Mouse (Mus musculus) liver, embryonic 15.5 days (tissue): ENCODE results near the gene Disp3. TPM values are rescaled to one million over a fixed set of nuclear protein-coding genes. Genes with fewer than 3 reads are reported as not detected.

ENCODE experiments used
- ATAC-seq: fragments of 200-750 bp; cut with Nextera tagmentation; 2 replicates; pipeline ENCODE4 v1.8.0; 2017; ENCODE audit warnings: moderate number of reproducible peaks, mild to moderate bottlenecking, moderate library complexity; ENCODE audit not compliant: insufficient read depth
- H3K27ac ChIP-seq: fragments of 300-500 bp; sonication (generic); replicated peaks from 2 replicates; pipeline ENCODE4 v1.5.1; 2015; ENCODE audit warnings: mild to moderate bottlenecking, inconsistent platforms
- H3K27me3 ChIP-seq: fragments of 300-500 bp; sonication (generic); 2 replicates; pipeline ENCODE4 v1.6.1; 2015; ENCODE audit warnings: mild to moderate bottlenecking, inconsistent platforms
- H3K36me3 ChIP-seq: fragments of 300-500 bp; sonication (generic); replicated peaks from 2 replicates; pipeline ENCODE4 v1.6.1; 2015; ENCODE audit warnings: moderate library complexity, mild to moderate bottlenecking, inconsistent platforms
- H3K4me1 ChIP-seq: fragments of 300-500 bp; sonication (generic); replicated peaks from 2 replicates; pipeline ENCODE4 v1.6.1; 2015; ENCODE audit warnings: inconsistent platforms
- H3K4me2 ChIP-seq: fragments of 300-500 bp; sonication (generic); 2 replicates; pipeline ENCODE4 v1.6.1; 2015; ENCODE audit warnings: moderate library complexity, mild to moderate bottlenecking, inconsistent platforms
- H3K4me3 ChIP-seq: fragments of 300-500 bp; sonication (generic); replicated peaks from 2 replicates; pipeline ENCODE4 v1.5.1; 2015; ENCODE audit warnings: mild to moderate bottlenecking, inconsistent platforms
- H3K9ac ChIP-seq: fragments of 300-500 bp; sonication (generic); 2 replicates; pipeline ENCODE4 v1.6.1; 2015; ENCODE audit warnings: moderate library complexity, mild to moderate bottlenecking, inconsistent platforms
- H3K9me3 ChIP-seq: fragments of 300-500 bp; sonication (generic); replicated peaks from 2 replicates; pipeline ENCODE4 v1.6.1; 2016; ENCODE audit warnings: inconsistent platforms
- WGBS: fragments of 180-500 bp; shearing (Covaris S2); methylation state at CpG from one replicate; pipeline ENCODE4 v1.1.7; 2015; ENCODE audit warnings: mixed read lengths; ENCODE audit not compliant: insufficient replicate concordance; 5-methylcytosine and 5-hydroxymethylcytosine counted together
- polyA plus RNA-seq: library from polyadenylated mRNA; unstranded; fragments of >200 nt; fragmentation: Nextera tagmentation; extraction: Ambion mirVana; gene quantifications from 2 replicates; pipeline ENCODE4 v1.2.1, GENCODE M21; 2015

Gene Disp3
- polyA plus RNA-seq, 1 experiment from 2014 or later = not detected

GRCm38 (mm10) chr4:148240387-148240786, 47.4 kb downstream of the Disp3 start:
- no peaks in the 10 kb centered on the region for H3K36me3 ChIP-seq
- no peaks in the 10 kb centered on the region; the same call in 1 of the 2 replicates for H3K9me3 ChIP-seq
- no peak overlapping the region for H3K27ac ChIP-seq
- H3K4me1 ChIP-seq = no peaks in the 10 kb centered on the region
- ATAC-seq = no peak
- H3K9ac ChIP-seq = no peak overlapping the region
- H3K27me3 ChIP-seq = no peaks in the 10 kb centered on the region
- no peak overlapping the region for H3K4me2 ChIP-seq
- no peak overlapping the region for H3K4me3 ChIP-seq
- 67% methylated on average over 9 of the region's 9 CpGs for WGBS

GRCm38 (mm10) chr4:148239474-148240130, 48.2 kb downstream of the Disp3 start:
- no peak overlapping the region for H3K4me3 ChIP-seq
- H3K27me3 ChIP-seq = no peaks in the 10 kb centered on the region
- WGBS = 75% methylated on average over 10 of the region's 10 CpGs
- ATAC-seq = no peak
- H3K36me3 ChIP-seq = no peaks in the 10 kb centered on the region
- no peak overlapping the region for H3K4me2 ChIP-seq
- H3K9me3 ChIP-seq = no peaks in the 10 kb centered on the region
- no peak overlapping the region for H3K27ac ChIP-seq
- H3K4me1 ChIP-seq = no peaks in the 10 kb centered on the region
- no peak overlapping the region for H3K9ac ChIP-seq

GRCm38 (mm10) chr4:148238919-148239318, 48.8 kb downstream of the Disp3 start:
- Histone ChIP-seq H3K4me3 (no peak overlapping the region), H3K27ac (no peak overlapping the region), H3K4me1 (no peaks in the 10 kb centered on the region), H3K36me3 (no peaks in the 10 kb centered on the region), H3K9me3 (no peaks in the 10 kb centered on the region), H3K4me2 (no peak overlapping the region), H3K9ac (no peak overlapping the region), H3K27me3 (no peaks in the 10 kb centered on the region)
- 41% methylated on average over 6 of the region's 6 CpGs for WGBS
- no peak for ATAC-seq

GRCm38 (mm10) chr4:148238218-148238617, 49.5 kb downstream of the Disp3 start:
- H3K9ac ChIP-seq = no peak overlapping the region
- H3K27me3 ChIP-seq = no peaks in the 10 kb centered on the region
- H3K27ac ChIP-seq = no peak overlapping the region
- H3K4me3 ChIP-seq = no peak overlapping the region
- no peaks in the 10 kb centered on the region for H3K36me3 ChIP-seq
- no peak overlapping the region for H3K4me2 ChIP-seq
- H3K4me1 ChIP-seq = no peaks in the 10 kb centered on the region
- ATAC-seq = no peak
- 51% methylated on average over 9 of the region's 9 CpGs for WGBS
- no peaks in the 10 kb centered on the region for H3K9me3 ChIP-seq

- no peak for ATAC-seq
- H3K4me1 ChIP-seq = no peaks in the 10 kb centered on the region
- 66% methylated on average over 8 of the region's 8 CpGs for WGBS
Observed at GRCm38 (mm10) chr4:148236664-148237063, 51.1 kb downstream of the Disp3 start.

GRCm38 (mm10) chr4:148233061-148233460, 54.7 kb downstream of the Disp3 start:
- H3K36me3 ChIP-seq = no peaks in the 10 kb centered on the region
- peaks cover 10% of the 10 kb centered on the region; the same call in 1 of the 2 replicates for H3K27me3 ChIP-seq
- WGBS = 65% methylated on average over 9 of the region's 9 CpGs
- no peaks in the 10 kb centered on the region for H3K4me1 ChIP-seq
- ATAC-seq = no peak
- no peak overlapping the region for H3K9ac ChIP-seq
- H3K4me2 ChIP-seq = no peak overlapping the region
- no peak overlapping the region for H3K4me3 ChIP-seq
- no peak overlapping the region for H3K27ac ChIP-seq
- no peaks in the 10 kb centered on the region for H3K9me3 ChIP-seq

More at GRCm38 (mm10) chr4:148236664-148237063, 51.1 kb downstream of the Disp3 start:
- Histone ChIP-seq H3K4me3 (no peak overlapping the region), H3K27me3 (no peaks in the 10 kb centered on the region), H3K36me3 (no peaks in the 10 kb centered on the region), H3K27ac (no peak overlapping the region), H3K9me3 (no peaks in the 10 kb centered on the region), H3K4me2 (no peak overlapping the region), H3K9ac (no peak overlapping the region)

- Histone ChIP-seq H3K9me3 (no peaks in the 10 kb centered on the region), H3K4me3 (no peak overlapping the region), H3K9ac (no peak overlapping the region), H3K27me3 (peaks cover 11% of the 10 kb centered on the region; the same call in 1 of the 2 replicates), H3K27ac (no peak overlapping the region), H3K4me2 (no peak overlapping the region), H3K36me3 (no peaks in the 10 kb centered on the region), H3K4me1 (no peaks in the 10 kb centered on the region)
- 49% methylated on average over 10 of the region's 10 CpGs for WGBS
- ATAC-seq = no peak
Observed at GRCm38 (mm10) chr4:148232615-148233014, 55.1 kb downstream of the Disp3 start.

GRCm38 (mm10) chr4:148232124-148232523, 55.6 kb downstream of the Disp3 start:
- Histone ChIP-seq H3K4me1 (no peaks in the 10 kb centered on the region), H3K27me3 (peaks cover 11% of the 10 kb centered on the region; the same call in 1 of the 2 replicates), H3K9me3 (no peaks in the 10 kb centered on the region), H3K36me3 (no peaks in the 10 kb centered on the region), H3K9ac (no peak overlapping the region), H3K4me3 (no peak overlapping the region), H3K4me2 (no peak overlapping the region), H3K27ac (no peak overlapping the region)
- no peak for ATAC-seq
- 41% methylated on average over 4 of the region's 4 CpGs for WGBS

- Histone ChIP-seq H3K36me3 (no peaks in the 10 kb centered on the region), H3K9ac (no peak overlapping the region), H3K4me3 (no peak overlapping the region), H3K4me1 (no peaks in the 10 kb centered on the region), H3K9me3 (no peaks in the 10 kb centered on the region), H3K27me3 (peaks cover 11% of the 10 kb centered on the region; the same call in 1 of the 2 replicates), H3K27ac (no peak overlapping the region), H3K4me2 (no peak overlapping the region)
- WGBS = 6% methylated on average over 16 of the region's 16 CpGs
- ATAC-seq = no peak
Observed at GRCm38 (mm10) chr4:148229646-148230045, 58.1 kb downstream of the Disp3 start.

- no peak overlapping the region for H3K4me2 ChIP-seq
- H3K9me3 ChIP-seq = no peaks in the 10 kb centered on the region
- peaks cover 58% of the 10 kb centered on the region for H3K27me3 ChIP-seq
- no peak for ATAC-seq
- no peak overlapping the region for H3K9ac ChIP-seq
- WGBS = 38% methylated on average over 10 of the region's 10 CpGs
- H3K4me1 ChIP-seq = no peaks in the 10 kb centered on the region
- H3K27ac ChIP-seq = no peak overlapping the region
- H3K4me3 ChIP-seq = no peak overlapping the region
- H3K36me3 ChIP-seq = no peaks in the 10 kb centered on the region
Observed at GRCm38 (mm10) chr4:148222983-148223382, 64.8 kb downstream of the Disp3 start.

GRCm38 (mm10) chr4:148220656-148221055, 67.1 kb downstream of the Disp3 start:
- no peak for ATAC-seq

GRCm38 (mm10) chr4:148218238-148218637, 69.5 kb downstream of the Disp3 start:
- 13% methylated on average over 10 of the region's 10 CpGs for WGBS
- Histone ChIP-seq H3K4me2 (no peak overlapping the region), H3K4me1 (peaks cover 4% of the 10 kb centered on the region; the same call in 1 of the 2 replicates)

More at GRCm38 (mm10) chr4:148220656-148221055, 67.1 kb downstream of the Disp3 start:
- H3K36me3 ChIP-seq = no peaks in the 10 kb centered on the region
- H3K4me2 ChIP-seq = no peak overlapping the region
- H3K27me3 ChIP-seq = peaks cover 65% of the 10 kb centered on the region
- H3K9me3 ChIP-seq = no peaks in the 10 kb centered on the region
- 6% methylated on average over 10 of the region's 10 CpGs for WGBS
- no peaks in the 10 kb centered on the region for H3K4me1 ChIP-seq
- H3K9ac ChIP-seq = no peak overlapping the region
- no peak overlapping the region for H3K4me3 ChIP-seq
- H3K27ac ChIP-seq = no peak overlapping the region

More at GRCm38 (mm10) chr4:148218238-148218637, 69.5 kb downstream of the Disp3 start:
- H3K36me3 ChIP-seq = no peaks in the 10 kb centered on the region
- no peaks in the 10 kb centered on the region for H3K9me3 ChIP-seq
- no peak overlapping the region for H3K27ac ChIP-seq
- H3K4me3 ChIP-seq = no peak overlapping the region
- no peak for ATAC-seq
- H3K9ac ChIP-seq = no peak overlapping the region
- peaks cover 83% of the 10 kb centered on the region for H3K27me3 ChIP-seq
